Mouse (Mus musculus) lung, embryonic 14.5 days (tissue): ENCODE measurements around the gene Sept1. TPM values are rescaled to one million over a fixed set of nuclear protein-coding genes. Genes with fewer than 3 reads are reported as not detected.

Experiments
- ATAC-seq: fragments of 200-750 bp; cut with Nextera tagmentation; 2 replicates; pipeline ENCODE4 v1.8.0; 2017; ENCODE audit warnings: mild to moderate bottlenecking, moderate TSS enrichment, moderate library complexity; ENCODE audit not compliant: insufficient read depth
- DNase-seq: peaks from one replicate; pipeline ENCODE4 v3.0.0-alpha.2; 2015
- H3K27ac ChIP-seq: fragments of 300-500 bp; sonication (generic); 2 replicates; pipeline ENCODE4 v1.5.1; 2014; ENCODE audit warnings: low read depth, mild to moderate bottlenecking, moderate library complexity
- H3K27me3 ChIP-seq: fragments of 300-500 bp; sonication (generic); 2 replicates; pipeline ENCODE4 v1.6.1; 2014; ENCODE audit warnings: low read length, control low read depth; ENCODE audit not compliant: insufficient read depth
- H3K36me3 ChIP-seq: fragments of 300-500 bp; sonication (generic); 2 replicates; pipeline ENCODE4 v1.6.1; 2014; ENCODE audit warnings: control low read depth; ENCODE audit not compliant: insufficient read depth
- H3K4me1 ChIP-seq: fragments of 300-500 bp; sonication (generic); 2 replicates; pipeline ENCODE4 v1.6.1; 2014; ENCODE audit warnings: antibody characterized with exemption, control low read depth; ENCODE audit not compliant: insufficient read depth
- H3K4me2 ChIP-seq: fragments of 300-500 bp; sonication (generic); 2 replicates; pipeline ENCODE4 v1.6.1; 2014; ENCODE audit warnings: mild to moderate bottlenecking
- H3K4me3 ChIP-seq: fragments of 300-500 bp; sonication (generic); 2 replicates; pipeline ENCODE4 v1.5.1; 2014; ENCODE audit warnings: low read depth, low read length
- H3K9ac ChIP-seq: fragments of 300-500 bp; sonication (generic); 2 replicates; pipeline ENCODE4 v1.6.1; 2014
- H3K9me3 ChIP-seq: fragments of 300-500 bp; sonication (generic); 2 replicates; pipeline ENCODE4 v1.6.1; 2016; ENCODE audit warnings: low read depth, low read length, control low read depth
- CTCF ChIP-seq: IDR thresholded peaks from 2 replicates; pipeline ENCODE4 v1.5.1; 2016; ENCODE audit warnings: antibody characterized with exemption, low read depth
- WGBS: fragments of 180-500 bp; shearing (Covaris S2); extraction: QIAGEN DNeasy Blood & Tissue Kit; methylation state at CpG from one replicate; pipeline ENCODE4 v1.1.7; 2014; 5-methylcytosine and 5-hydroxymethylcytosine counted together
- polyA plus RNA-seq: library from polyadenylated mRNA; unstranded; fragments of >200 nt; fragmentation: Nextera tagmentation; extraction: Ambion mirVana; gene quantifications from 2 replicates; pipeline ENCODE4 v1.2.1, GENCODE M21; 2014

Gene Sept1
- polyA plus RNA-seq, 1 experiment from 2014 or later = 20.3 TPM

DNA sequence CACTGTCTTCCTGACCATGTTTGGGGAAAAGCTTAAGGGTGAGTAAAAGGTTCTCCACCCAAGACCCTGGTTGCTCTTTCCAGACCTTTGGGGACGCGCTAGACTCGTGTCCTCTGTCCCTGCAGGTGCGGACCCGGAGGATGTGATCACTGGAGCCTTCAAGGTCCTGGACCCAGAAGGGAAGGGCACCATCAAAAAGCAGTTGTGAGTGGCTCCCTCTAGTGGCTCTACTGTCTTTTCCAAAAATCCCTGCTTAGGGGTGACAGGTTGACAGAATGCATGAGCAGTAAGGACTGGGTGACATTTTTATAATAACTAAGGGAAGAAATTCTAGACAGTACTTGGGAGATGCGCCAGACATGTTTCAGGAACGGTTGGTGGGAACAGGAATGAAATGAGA is 19.4 kb downstream of the Sept1 start:
- WGBS = 34% methylated on average over 7 of the region's 7 CpGs
- H3K27ac ChIP-seq = no peak overlapping the region
- H3K9me3 ChIP-seq = no peaks in the 10 kb centered on the region
- DNase-seq = peak; percentile 55
- TF ChIP-seq CTCF = peak; percentile 63
- no peaks in the 10 kb centered on the region for H3K36me3 ChIP-seq
- no peak overlapping the region for H3K4me2 ChIP-seq
- no peak for ATAC-seq
- H3K4me3 ChIP-seq = no peak overlapping the region
- H3K4me1 ChIP-seq = no peaks in the 10 kb centered on the region; the same call in 1 of the 2 replicates
- peaks cover 4% of the 10 kb centered on the region; the same call in 1 of the 2 replicates for H3K27me3 ChIP-seq
- H3K9ac ChIP-seq = no peak overlapping the region

DNA sequence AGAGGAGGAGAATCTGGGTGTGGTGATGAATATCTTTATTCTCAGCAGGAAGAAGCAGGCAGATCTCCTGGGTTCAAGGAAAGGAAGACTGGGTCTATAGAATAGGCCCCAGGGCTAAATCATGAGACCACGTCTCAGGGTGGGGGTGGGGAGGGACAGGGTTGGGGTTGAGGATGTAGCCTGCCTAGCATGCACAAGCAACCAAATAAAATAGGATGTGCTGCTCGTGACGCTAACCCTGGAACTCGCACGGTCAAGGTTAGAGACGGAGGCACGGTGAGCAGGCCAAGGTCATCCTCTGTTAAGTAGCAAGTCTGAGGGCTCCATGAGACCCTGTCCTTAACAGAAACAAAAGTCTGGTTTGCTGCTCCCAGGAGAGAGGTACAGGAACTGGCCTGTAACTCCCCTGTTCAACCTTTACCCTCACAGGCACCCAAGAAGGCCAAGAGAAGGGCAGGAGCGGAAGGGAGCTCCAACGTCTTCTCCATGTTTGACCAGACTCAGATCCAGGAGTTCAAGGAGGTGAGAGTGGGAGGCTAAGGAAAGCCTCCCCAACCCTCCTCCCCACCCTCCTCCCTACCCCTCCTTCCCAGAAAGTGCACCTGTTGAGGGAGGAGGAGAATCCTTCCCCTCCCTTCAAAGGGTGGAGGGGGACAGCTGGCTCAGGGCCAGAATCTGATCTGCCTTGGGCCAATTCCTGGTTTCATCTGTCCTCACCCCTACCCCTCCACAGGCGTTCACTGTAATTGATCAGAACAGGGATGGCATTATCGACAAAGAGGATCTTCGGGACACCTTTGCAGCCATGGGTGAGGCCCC is 20.3 kb downstream of the Sept1 start:
- Histone ChIP-seq H3K9me3 (no peaks in the 10 kb centered on the region), H3K4me3 (no peak overlapping the region), H3K36me3 (no peaks in the 10 kb centered on the region), H3K4me2 (no peak overlapping the region), H3K27ac (no peak overlapping the region), H3K4me1 (no peaks in the 10 kb centered on the region; the same call in 1 of the 2 replicates), H3K27me3 (peaks cover 4% of the 10 kb centered on the region; the same call in 1 of the 2 replicates), H3K9ac (no peak overlapping the region)
- TF ChIP-seq CTCF = no peak
- WGBS = 84% methylated on average over 12 of the region's 12 CpGs
- ATAC-seq = no peak
- no peak for DNase-seq

DNA sequence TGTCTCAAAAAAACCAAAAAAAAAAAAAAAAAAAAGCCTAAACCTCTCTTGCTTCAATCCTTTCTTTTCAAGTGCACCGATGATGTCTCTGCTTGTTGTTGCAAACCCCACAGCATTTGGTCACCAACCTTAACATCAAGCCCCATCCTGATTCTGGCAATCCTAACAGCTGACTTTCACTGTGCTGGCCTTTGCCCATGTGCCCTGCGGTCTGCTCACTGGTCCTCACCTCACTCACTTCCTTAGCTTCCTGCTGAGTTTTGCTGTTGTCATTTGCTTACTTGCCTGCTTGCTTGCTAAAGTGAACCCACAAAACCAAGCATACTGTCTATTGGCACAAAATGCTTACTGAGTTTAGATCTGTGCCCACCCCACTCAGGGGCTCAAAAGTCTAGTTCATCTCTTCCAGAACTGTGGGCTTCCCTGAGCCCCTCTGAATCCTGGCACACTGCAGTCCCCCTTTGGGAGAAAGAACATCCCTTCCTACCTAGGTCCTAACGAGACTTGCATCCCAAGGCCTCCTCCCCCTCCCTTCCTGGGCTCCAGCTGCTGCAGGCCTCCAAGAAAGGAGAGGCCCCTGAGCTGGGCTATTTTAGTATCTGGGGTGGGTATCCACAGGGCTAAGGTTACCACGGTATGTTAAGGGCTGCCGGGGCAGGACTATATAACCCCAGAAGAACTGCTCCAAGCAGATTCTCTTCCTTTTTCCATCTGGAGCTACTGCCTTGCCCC is 21.8 kb downstream of the Sept1 start:
- Histone ChIP-seq H3K36me3 (no peaks in the 10 kb centered on the region), H3K4me3 (no peak overlapping the region), H3K9ac (no peak overlapping the region), H3K27ac (no peak overlapping the region), H3K4me2 (no peak overlapping the region), H3K4me1 (peaks cover 7% of the 10 kb centered on the region; the same call in 1 of the 2 replicates), H3K9me3 (no peaks in the 10 kb centered on the region), H3K27me3 (peaks cover 4% of the 10 kb centered on the region; the same call in 1 of the 2 replicates)
- DNase-seq (no peak), ATAC-seq (no peak)
- WGBS = 74% methylated on average over 5 of the region's 5 CpGs
- no peak for TF ChIP-seq CTCF

DNA sequence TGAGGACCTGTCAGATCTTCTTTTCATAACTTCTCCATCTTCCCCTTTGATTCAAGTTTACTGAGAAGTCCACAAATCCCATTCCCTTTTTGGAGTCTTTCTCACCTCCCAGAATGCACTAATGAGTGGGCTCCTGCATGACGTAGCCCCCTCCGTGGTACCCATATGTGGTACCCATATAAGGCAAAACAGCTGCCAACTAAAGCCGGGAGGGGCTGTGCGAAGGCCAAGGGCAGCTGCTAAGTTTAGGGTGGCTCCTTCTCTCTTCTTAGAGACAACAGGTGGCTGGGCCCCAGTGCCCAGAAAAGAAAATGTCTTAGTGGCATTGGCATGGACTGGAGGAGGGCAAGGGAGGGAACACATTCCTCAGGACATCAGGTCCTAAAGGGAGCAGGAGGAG is 22.7 kb downstream of the Sept1 start:
- DNase-seq = no peak
- H3K9me3 ChIP-seq = no peaks in the 10 kb centered on the region
- H3K9ac ChIP-seq = no peak overlapping the region
- peaks cover 1% of the 10 kb centered on the region; the same call in 1 of the 2 replicates for H3K36me3 ChIP-seq
- peaks cover 7% of the 10 kb centered on the region for H3K4me1 ChIP-seq
- no peak for ATAC-seq
- no peak overlapping the region for H3K27ac ChIP-seq
- peaks cover 4% of the 10 kb centered on the region; the same call in 1 of the 2 replicates for H3K27me3 ChIP-seq
- no peak overlapping the region for H3K4me2 ChIP-seq
- 80% methylated on average over 4 of the region's 4 CpGs for WGBS
- no peak overlapping the region for H3K4me3 ChIP-seq
- TF ChIP-seq CTCF = no peak

DNA sequence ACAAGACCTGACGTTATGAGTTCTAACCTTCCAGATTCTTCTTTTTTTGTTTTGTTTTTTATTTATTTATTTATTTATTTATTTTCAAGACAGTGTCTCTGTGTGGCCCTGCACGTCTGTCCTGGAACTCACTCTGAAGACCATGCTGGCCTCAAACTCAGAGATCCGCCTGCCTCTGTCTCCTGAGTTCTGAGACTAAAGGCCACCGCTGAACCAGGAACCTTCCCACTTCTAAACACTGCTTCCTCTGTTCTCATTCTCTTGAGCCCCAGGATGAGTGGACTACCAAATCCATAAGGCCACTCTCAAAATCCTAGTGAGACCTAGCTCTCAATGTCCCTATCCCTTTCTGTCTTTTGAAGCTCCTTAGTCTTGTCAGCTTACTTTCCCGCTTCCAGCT is 23.1 kb downstream of the Sept1 start:
- peaks cover 7% of the 10 kb centered on the region for H3K4me1 ChIP-seq
- H3K4me3 ChIP-seq = no peak overlapping the region; the same call in 1 of the 2 replicates
- H3K4me2 ChIP-seq = peak overlapping the region; percentile 96
- peaks cover 4% of the 10 kb centered on the region; the same call in 1 of the 2 replicates for H3K36me3 ChIP-seq
- H3K27ac ChIP-seq = no peak overlapping the region
- no peak for TF ChIP-seq CTCF
- 74% methylated on average over 5 of the region's 5 CpGs for WGBS
- H3K9me3 ChIP-seq = no peaks in the 10 kb centered on the region
- DNase-seq (no peak), ATAC-seq (no peak)
- H3K9ac ChIP-seq = 0 out of 2 replicates have a peak overlapping the region, but pooled peaks have one; percentile 28
- H3K27me3 ChIP-seq = peaks cover 4% of the 10 kb centered on the region; the same call in 1 of the 2 replicates

DNA sequence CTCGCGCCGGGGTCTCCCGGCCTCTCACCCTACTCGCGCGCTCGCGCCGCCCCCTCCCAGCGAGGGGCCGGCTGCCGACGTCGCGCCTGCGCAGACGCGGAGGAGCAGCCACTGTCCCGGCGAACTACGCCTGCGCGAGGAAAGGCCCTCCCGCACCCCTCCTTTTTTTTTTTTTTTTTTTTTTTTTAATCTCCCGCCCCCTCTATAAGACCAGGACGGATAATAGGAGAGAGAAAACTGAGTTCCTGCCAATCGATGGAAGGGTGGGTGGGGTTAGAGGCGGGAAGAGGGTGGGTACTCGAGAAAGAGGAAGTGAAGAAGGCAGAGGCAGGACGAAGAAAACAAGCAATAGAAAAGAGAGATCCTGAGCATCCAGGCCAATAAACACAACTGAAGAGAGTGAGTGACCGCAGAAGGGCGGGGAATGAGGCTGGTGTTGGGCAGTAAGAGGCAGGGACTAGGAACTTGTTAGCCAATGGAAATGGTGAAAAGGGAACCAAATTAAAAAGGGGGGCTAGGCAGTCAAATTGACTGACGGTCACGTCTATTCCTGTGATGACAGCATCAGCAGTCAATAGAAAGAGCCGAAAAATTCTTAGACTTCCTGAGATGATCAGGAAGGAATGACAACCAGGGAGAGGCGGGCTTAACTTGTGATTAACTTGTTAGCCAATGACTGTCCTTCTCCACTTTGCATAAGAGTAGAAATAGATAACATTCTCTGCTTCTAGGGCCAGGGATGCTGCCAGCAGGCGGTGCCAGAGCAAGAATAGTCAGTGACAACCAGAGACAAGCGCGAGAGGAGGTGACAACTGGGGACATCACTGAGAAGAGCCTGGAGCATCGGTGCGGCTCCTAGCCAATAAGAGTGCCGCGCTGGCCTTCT is 24.1 kb downstream of the Sept1 start, which contains the start of gene Mylpf:
Gene Mylpf, plus strand, starts transcription at position 338 of the 886 bp plus-strand sequence.
- peaks cover 7% of the 10 kb centered on the region for H3K4me1 ChIP-seq

More for the DNA sequence above, 24.1 kb downstream of the Sept1 start, which contains the start of gene Mylpf:
- DNase-seq (peak; percentile 97), ATAC-seq (peak; percentile 95)
- no peaks in the 10 kb centered on the region for H3K9me3 ChIP-seq
- peak within 1 kb of the TSS; percentile 96 for H3K4me2 ChIP-seq
- peak; percentile 66 for TF ChIP-seq CTCF
- under 1% methylated on average over 33 of the region's 44 CpGs for WGBS
- H3K9ac ChIP-seq = peak within 1 kb of the TSS; percentile 86
- H3K4me3 ChIP-seq = peak within 1 kb of the TSS; percentile 74
- H3K27me3 ChIP-seq = no peaks in the 10 kb centered on the region
- peak within 1 kb of the TSS; percentile 82 for H3K27ac ChIP-seq
- H3K36me3 ChIP-seq = peaks cover 10% of the 10 kb centered on the region
